Mouse (Mus musculus): ENCODE results near the gene Gm5640.
"Not testable (repeated sequence)": the region's sequence is repeated elsewhere in the genome, so short reads cannot be mapped to it uniquely, and the experiment has no call there.

Gene Gm5640

DNA sequence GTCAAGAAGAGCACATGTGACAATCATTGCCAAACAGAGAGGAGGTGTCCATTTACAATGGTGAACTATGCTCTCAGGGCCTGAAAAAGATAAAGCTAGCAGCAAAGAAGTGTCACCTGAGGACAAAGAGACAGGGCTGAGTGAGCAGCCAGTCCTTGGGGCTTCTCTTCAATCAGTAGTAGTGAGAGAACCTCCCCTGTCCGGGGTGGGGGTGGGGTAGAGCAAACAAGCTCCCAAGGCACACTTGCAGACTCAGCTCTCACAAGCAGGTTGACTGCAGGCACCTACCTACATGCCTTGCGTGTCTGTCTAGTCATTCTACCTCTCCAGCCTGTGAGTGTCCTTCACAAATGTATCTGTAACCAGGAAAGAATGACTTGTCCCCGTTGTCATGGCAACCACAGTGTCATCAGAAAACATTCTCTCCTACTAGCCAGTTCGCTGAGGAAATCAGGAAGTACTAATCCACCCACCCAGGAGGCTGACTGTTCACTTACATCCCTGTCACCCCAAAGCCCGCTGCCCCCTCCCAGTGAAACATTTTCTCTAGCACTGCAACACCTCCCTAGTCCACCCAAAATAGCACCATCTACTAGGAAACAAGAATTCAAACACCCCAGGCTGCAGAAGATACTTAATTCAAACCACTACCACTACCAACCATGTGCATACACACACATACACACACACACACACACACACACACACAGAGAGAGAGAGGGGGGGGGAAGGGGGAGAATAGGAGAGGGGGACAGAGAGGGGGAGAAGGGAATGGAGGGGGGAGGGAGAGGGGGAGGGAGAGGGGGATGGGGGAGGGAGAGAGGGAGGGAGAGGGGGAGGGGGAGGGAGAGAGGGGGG, at the start of gene Gm5640:
Gene Gm5640, minus strand, starts transcription at position 170 of the 858 bp plus-strand sequence.
- peak; percentile 38 for DNase-seq

GRCm38 (mm10) chrX:74646393-74646792, 958 bp upstream of the Gm5640 start:
- DNase-seq, result not testable (repeated sequence)

- DNase-seq, result no peak
Measured at GRCm38 (mm10) chrX:74592379-74592778, 53.1 kb downstream of the Gm5640 start, which contains the start of gene Olfr1325. Olfr1325 (plus strand) TSS chrX:74592679.

Data from lung, postnatal 36 days (tissue).